Mouse (Mus musculus) MEL-GATA-1-ER (cell line): ENCODE results near the gene Tlr3.

Source experiments
- DNase-seq: peaks from one replicate; pipeline ENCODE4 v3.0.0-alpha.2; 2012; ENCODE audit warnings: low read depth; ENCODE audit errors: extremely low read depth

The Tlr3 gene

GRCm38 (mm10) chr8:45355809-45356208 is 55.1 kb downstream of the Tlr3 start:
- DNase-seq = no peak
